Mouse (Mus musculus): ENCODE measurements around the gene Gm5678. TPM values are rescaled to one million over a fixed set of nuclear protein-coding genes. Genes with fewer than 3 reads are reported as not detected.
A peak's percentile ranks its signal among the peaks of the same experiment; 100 is the strongest.
"Not testable (repeated sequence)": the region's sequence is repeated elsewhere in the genome, so short reads cannot be mapped to it uniquely, and the experiment has no call there.

Gm5678 gene
- polyA plus RNA-seq, 1 experiment from 2014 or later, result not detected

DNA sequence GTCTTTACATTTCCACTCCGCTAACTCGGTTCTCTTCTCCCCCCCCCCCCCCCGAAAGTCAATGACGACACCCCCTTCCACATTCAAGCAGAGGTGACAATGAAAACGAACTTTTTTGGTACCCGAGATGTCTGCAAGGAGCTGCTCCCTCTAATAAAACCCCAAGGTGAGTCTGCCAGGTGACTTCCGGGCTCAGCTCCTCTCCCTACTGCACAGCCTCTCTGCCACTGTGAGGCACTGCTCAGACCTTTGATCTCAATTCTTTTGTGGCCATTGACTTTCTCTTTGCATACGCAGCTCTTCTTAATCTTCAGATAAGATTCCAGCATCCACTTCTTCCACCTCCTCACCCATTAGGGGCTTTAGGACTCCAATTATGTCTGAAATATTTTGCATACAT, 19.2 kb upstream of the Gm5678 start:
- no peak overlapping the region for H3K4me3 ChIP-seq (ENCODE audit: control insufficient read depth in 1 of 2, insufficient read depth in 1 of 2, low read depth in 1 of 2, low read length in 2 of 2)
- 65% methylated on average over 7 of the region's 8 CpGs for WGBS
- no peaks in the 10 kb centered on the region for H3K27me3 ChIP-seq (ENCODE audit: control insufficient read depth, insufficient read depth, low read length)

DNA sequence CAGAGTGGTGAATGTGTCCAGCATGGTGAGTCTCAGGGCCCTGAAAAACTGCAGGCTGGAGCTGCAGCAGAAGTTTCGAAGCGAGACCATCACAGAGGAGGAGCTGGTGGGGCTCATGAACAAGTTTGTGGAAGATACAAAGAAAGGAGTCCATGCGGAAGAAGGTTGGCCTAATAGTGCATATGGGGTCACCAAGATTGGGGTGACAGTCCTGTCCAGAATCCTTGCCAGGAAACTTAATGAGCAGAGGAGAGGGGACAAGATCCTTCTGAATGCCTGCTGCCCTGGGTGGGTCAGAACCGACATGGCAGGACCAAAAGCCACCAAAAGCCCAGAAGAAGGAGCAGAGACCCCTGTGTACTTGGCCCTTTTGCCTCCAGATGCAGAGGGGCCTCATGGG, 18.1 kb upstream of the Gm5678 start:
- no peak overlapping the region for H3K4me3 ChIP-seq (ENCODE audit: control insufficient read depth in 1 of 2, insufficient read depth in 1 of 2, low read depth in 1 of 2, low read length in 2 of 2)
- WGBS, result 95% methylated on average over 4 of the region's 4 CpGs
- H3K36me3 ChIP-seq (ENCODE audit: control insufficient read depth, insufficient read depth, low read length), result peaks cover 11% of the 10 kb centered on the region
- peaks cover 1 to 2% of the 10 kb centered on the region in 2 experiments; a peak in 3 of 4 replicates for H3K4me1 ChIP-seq (ENCODE audit: control insufficient read depth in 2 of 2, insufficient read depth in 2 of 2, low read length in 2 of 2)
- no peaks in the 10 kb centered on the region for H3K27me3 ChIP-seq (ENCODE audit: control insufficient read depth, insufficient read depth, low read length)
- H3K9me3 ChIP-seq (ENCODE audit: control insufficient read depth, low read length), result no peaks in the 10 kb centered on the region
- no peak for ATAC-seq (ENCODE audit: insufficient number of reproducible peaks, insufficient read depth, low FRiP score, low read depth)
- no peak overlapping the region for H3K9ac ChIP-seq (ENCODE audit: low read length)
- no peak overlapping the region for H3K27ac ChIP-seq (replicated peaks in 1 of 2; ENCODE audit: control insufficient read depth in 1 of 2, insufficient read depth in 1 of 2, low read depth in 2 of 2, low read length in 2 of 2)
- no peak overlapping the region for H3K4me2 ChIP-seq (ENCODE audit: low read length)

More for the DNA sequence above, 19.2 kb upstream of the Gm5678 start:
- no peak overlapping the region for H3K27ac ChIP-seq (replicated peaks in 1 of 2; ENCODE audit: control insufficient read depth in 1 of 2, insufficient read depth in 1 of 2, low read depth in 2 of 2, low read length in 2 of 2)
- ATAC-seq (ENCODE audit: insufficient number of reproducible peaks, insufficient read depth, low FRiP score, low read depth), result no peak
- H3K4me2 ChIP-seq (ENCODE audit: low read length), result peak overlapping the region; percentile 90
- H3K9me3 ChIP-seq (ENCODE audit: control insufficient read depth, low read length), result no peaks in the 10 kb centered on the region
- peaks cover 6 to 10% of the 10 kb centered on the region in 2 experiments for H3K4me1 ChIP-seq (ENCODE audit: control insufficient read depth in 2 of 2, insufficient read depth in 2 of 2, low read length in 2 of 2)
- H3K9ac ChIP-seq (ENCODE audit: low read length), result no peak overlapping the region
- H3K36me3 ChIP-seq (ENCODE audit: control insufficient read depth, insufficient read depth, low read length), result peaks cover 11% of the 10 kb centered on the region

DNA sequence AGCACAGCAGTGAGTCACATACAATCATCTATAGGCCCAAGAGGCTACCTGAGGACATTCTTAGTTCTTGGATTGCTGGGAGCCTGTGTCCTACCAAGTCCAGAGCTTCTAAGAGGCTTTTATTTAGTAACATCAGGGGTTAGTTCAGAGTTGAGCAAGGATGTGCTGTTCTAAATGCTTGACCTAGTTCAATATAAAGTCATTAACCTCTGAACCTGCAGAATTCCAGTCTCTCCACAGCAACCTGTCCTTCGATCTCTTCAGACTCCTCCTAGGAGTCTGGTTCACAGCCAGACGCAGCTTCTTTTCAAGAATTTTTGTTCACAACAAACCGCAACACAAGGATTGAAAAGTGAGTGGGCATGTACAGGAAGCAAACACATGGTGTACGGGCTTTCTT, 16.9 kb upstream of the Gm5678 start:
- Histone ChIP-seq H3K9ac (ENCODE audit: low read length) (no peak overlapping the region), H3K4me2 (ENCODE audit: low read length) (no peak overlapping the region), H3K9me3 (ENCODE audit: control insufficient read depth, low read length) (no peaks in the 10 kb centered on the region), H3K27me3 (ENCODE audit: control insufficient read depth, insufficient read depth, low read length) (no peaks in the 10 kb centered on the region), H3K4me1 (ENCODE audit: control insufficient read depth in 2 of 2, insufficient read depth in 2 of 2, low read length in 2 of 2) (0 out of 4 replicates have a peak, but pooled peaks cover 0 to 2% of the 10 kb centered on the region in 2 experiments), H3K36me3 (ENCODE audit: control insufficient read depth, insufficient read depth, low read length) (peaks cover 11% of the 10 kb centered on the region), H3K27ac (replicated peaks in 1 of 2; ENCODE audit: control insufficient read depth in 1 of 2, insufficient read depth in 1 of 2, low read depth in 2 of 2, low read length in 2 of 2) (no peak overlapping the region), H3K4me3 (ENCODE audit: control insufficient read depth in 1 of 2, insufficient read depth in 1 of 2, low read depth in 1 of 2, low read length in 2 of 2) (no peak overlapping the region)
- no peak for ATAC-seq (ENCODE audit: insufficient number of reproducible peaks, insufficient read depth, low FRiP score, low read depth)
- WGBS, result 95% methylated on average over 4 of the region's 4 CpGs

DNA sequence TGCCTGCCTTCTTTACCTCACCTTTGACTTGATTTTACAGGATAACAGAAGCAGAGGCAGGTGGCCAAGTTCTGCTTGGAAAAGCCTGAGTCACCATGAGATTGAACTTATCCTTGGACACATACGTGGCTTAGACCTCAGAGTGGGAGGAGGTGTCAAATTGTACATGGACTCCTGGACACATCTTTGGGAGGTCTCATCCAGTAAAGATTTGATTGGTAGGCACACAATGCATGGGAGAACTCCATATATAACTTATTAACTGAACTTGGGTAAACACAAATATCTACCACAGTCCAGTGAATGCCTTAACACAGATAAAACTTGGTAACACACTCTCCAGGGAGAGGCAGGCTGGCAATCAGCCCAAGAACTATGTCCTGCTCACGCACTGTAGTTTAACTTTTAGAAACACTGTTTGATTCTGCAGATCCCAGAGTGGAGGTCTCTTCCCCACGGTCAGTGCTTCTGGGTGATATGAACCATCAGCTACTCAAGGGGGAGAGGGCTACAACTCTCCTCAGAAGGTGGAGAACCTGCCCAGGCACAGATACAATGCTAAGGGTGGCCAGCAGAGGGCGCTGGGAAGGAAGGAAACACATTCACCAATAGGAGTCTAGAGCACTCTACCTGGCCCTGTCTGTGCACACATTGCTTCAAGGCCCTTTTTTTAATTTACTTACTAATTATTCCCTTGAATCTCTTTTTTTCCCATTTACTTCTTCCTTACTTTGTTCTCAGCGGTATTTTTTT, 12.6 kb upstream of the Gm5678 start:
- Histone ChIP-seq H3K9me3 (ENCODE audit: control insufficient read depth, low read length) (no peaks in the 10 kb centered on the region), H3K36me3 (ENCODE audit: control insufficient read depth, insufficient read depth, low read length) (peaks cover 8% of the 10 kb centered on the region), H3K27ac (replicated peaks in 1 of 2; ENCODE audit: control insufficient read depth in 1 of 2, insufficient read depth in 1 of 2, low read depth in 2 of 2, low read length in 2 of 2) (no peak overlapping the region), H3K4me3 (ENCODE audit: control insufficient read depth in 1 of 2, insufficient read depth in 1 of 2, low read depth in 1 of 2, low read length in 2 of 2) (no peak overlapping the region), H3K4me2 (ENCODE audit: low read length) (no peak overlapping the region), H3K27me3 (ENCODE audit: control insufficient read depth, insufficient read depth, low read length) (no peaks in the 10 kb centered on the region), H3K9ac (ENCODE audit: low read length) (no peak overlapping the region), H3K4me1 (ENCODE audit: control insufficient read depth in 2 of 2, insufficient read depth in 2 of 2, low read length in 2 of 2) (no peaks in the 10 kb centered on the region)
- no peak for ATAC-seq (ENCODE audit: insufficient number of reproducible peaks, insufficient read depth, low FRiP score, low read depth)
- WGBS, result 25% methylated on average over 5 of the region's 5 CpGs

DNA sequence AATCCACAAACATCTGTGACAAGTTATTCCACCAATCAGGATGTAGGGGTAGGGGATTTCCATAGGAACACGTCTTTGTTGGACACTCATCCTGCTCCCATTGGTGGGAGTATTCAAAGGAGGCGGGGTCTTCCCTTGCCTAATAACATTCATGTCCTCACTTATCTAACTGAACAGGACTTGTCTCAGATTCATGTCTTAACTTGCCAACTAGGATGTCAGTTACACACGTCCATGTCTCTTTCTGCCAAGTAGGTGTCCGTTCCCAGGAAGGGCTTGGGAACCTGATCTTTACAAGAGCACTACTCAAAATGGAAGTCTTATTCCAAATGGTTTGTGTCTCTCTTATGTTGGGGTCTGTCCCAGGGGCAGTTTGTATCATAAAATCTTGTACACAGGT, 4.1 kb upstream of the Gm5678 start:
- ATAC-seq (ENCODE audit: insufficient number of reproducible peaks, insufficient read depth, low FRiP score, low read depth); H3K9me3 ChIP-seq (ENCODE audit: control insufficient read depth, low read length): not testable (repeated sequence)

DNA sequence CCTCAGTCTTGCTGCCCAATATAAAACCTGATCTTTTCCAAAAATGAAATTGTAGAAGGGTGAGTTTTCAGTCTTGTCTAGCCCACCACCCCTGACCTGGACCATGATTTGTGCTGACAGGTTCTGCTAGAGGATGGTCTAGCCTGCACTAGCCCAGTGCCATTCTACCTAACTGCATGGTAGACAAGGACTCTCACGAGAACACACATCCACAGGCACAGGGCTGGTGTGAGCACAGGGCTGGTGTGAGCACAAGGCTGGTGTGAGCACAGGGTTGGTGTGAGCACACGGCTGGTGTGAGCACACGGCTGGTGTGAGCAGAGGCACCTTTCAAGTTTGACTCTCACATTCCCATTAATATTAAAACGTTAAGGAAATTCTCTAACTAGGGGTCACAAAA, 3.2 kb upstream of the Gm5678 start:
- Histone ChIP-seq H3K9ac (ENCODE audit: low read length) (no peak overlapping the region), H3K4me3 (ENCODE audit: control insufficient read depth in 1 of 2, insufficient read depth in 1 of 2, low read depth in 1 of 2, low read length in 2 of 2) (no peak overlapping the region), H3K4me1 (ENCODE audit: control insufficient read depth in 2 of 2, insufficient read depth in 2 of 2, low read length in 2 of 2) (no peaks in the 10 kb centered on the region), H3K36me3 (ENCODE audit: control insufficient read depth, insufficient read depth, low read length) (no peaks in the 10 kb centered on the region), H3K27ac (replicated peaks in 1 of 2; ENCODE audit: control insufficient read depth in 1 of 2, insufficient read depth in 1 of 2, low read depth in 2 of 2, low read length in 2 of 2) (no peak overlapping the region), H3K27me3 (ENCODE audit: control insufficient read depth, insufficient read depth, low read length) (no peaks in the 10 kb centered on the region), H3K4me2 (ENCODE audit: low read length) (no peak overlapping the region), H3K9me3 (ENCODE audit: control insufficient read depth, low read length) (no peaks in the 10 kb centered on the region)
- 77% methylated on average over 4 of the region's 4 CpGs for WGBS
- no peak for ATAC-seq (ENCODE audit: insufficient number of reproducible peaks, insufficient read depth, low FRiP score, low read depth)

More for the DNA sequence above, 4.1 kb upstream of the Gm5678 start:
- H3K27me3 ChIP-seq (ENCODE audit: control insufficient read depth, insufficient read depth, low read length); H3K4me1 ChIP-seq (ENCODE audit: control insufficient read depth in 2 of 2, insufficient read depth in 2 of 2, low read length in 2 of 2); H3K4me2 ChIP-seq (ENCODE audit: low read length); H3K4me3 ChIP-seq (ENCODE audit: control insufficient read depth in 1 of 2, insufficient read depth in 1 of 2, low read depth in 1 of 2, low read length in 2 of 2); H3K9ac ChIP-seq (ENCODE audit: low read length); H3K27ac ChIP-seq (replicated peaks in 1 of 2; ENCODE audit: control insufficient read depth in 1 of 2, insufficient read depth in 1 of 2, low read depth in 2 of 2, low read length in 2 of 2); H3K36me3 ChIP-seq (ENCODE audit: control insufficient read depth, insufficient read depth, low read length): not testable (repeated sequence)
- whole genome bisulfite sequencing, result 74% methylated on average over 4 of the region's 4 CpGs

DNA sequence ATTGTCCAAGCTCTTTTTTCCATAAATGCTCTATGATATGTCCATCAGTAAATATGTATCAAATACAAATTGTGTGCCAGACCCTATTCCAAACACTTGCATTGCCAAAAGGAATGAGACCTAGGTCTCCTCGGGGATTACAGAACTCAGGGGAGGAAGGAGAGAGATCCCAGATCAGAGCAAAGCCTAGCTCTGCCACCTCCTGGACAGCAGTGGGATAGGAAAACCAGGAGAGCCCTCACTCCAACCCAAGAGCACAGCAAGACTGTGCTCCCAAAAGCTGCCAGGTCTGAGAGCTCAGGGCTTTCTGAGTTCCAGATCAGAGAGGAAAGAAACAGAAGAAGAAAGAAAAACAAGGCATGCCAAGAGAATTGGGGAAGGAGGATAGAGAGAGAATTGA, 1.2 kb upstream of the Gm5678 start:
- no peaks in the 10 kb centered on the region for H3K27me3 ChIP-seq (ENCODE audit: control insufficient read depth, insufficient read depth, low read length)
- 6% methylated on average over 1 of the region's 1 CpGs for WGBS
- H3K4me3 ChIP-seq (ENCODE audit: control insufficient read depth in 1 of 2, insufficient read depth in 1 of 2, low read depth in 1 of 2, low read length in 2 of 2), result no peak overlapping the region
- ATAC-seq (ENCODE audit: insufficient number of reproducible peaks, insufficient read depth, low FRiP score, low read depth), result no peak
- no peak overlapping the region for H3K27ac ChIP-seq (replicated peaks in 1 of 2; ENCODE audit: control insufficient read depth in 1 of 2, insufficient read depth in 1 of 2, low read depth in 2 of 2, low read length in 2 of 2)
- H3K9me3 ChIP-seq (ENCODE audit: control insufficient read depth, low read length), result no peaks in the 10 kb centered on the region
- no peak overlapping the region for H3K9ac ChIP-seq (ENCODE audit: low read length)
- no peaks in the 10 kb centered on the region for H3K4me1 ChIP-seq (ENCODE audit: control insufficient read depth in 2 of 2, insufficient read depth in 2 of 2, low read length in 2 of 2)
- H3K36me3 ChIP-seq (ENCODE audit: control insufficient read depth, insufficient read depth, low read length), result no peaks in the 10 kb centered on the region
- no peak overlapping the region for H3K4me2 ChIP-seq (ENCODE audit: low read length)

DNA sequence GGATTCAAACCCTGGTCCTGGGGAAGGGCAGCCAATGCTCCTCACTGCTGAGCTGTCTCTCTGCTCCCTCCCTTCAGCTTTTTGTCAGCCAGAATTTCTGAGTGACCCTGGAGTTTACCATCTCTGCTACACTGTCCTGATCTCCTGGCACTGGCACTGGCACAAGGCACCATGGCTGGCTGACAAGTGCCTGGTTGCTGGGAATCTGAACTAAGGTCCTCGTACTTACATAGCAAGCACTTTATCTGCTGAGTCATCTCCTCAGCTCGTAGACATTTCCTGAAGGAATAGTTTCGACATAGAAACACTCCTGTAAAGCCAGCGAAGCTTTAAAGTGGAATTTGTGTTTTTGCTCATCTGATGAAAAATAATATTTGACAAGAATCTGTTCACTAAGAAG, 16.1 kb downstream of the Gm5678 start:
- H3K4me1 ChIP-seq (ENCODE audit: control insufficient read depth in 2 of 2, insufficient read depth in 2 of 2, low read length in 2 of 2), result no peaks in the 10 kb centered on the region
- H3K4me3 ChIP-seq (ENCODE audit: control insufficient read depth in 1 of 2, insufficient read depth in 1 of 2, low read depth in 1 of 2, low read length in 2 of 2), result no peak overlapping the region
- no peak overlapping the region for H3K4me2 ChIP-seq (ENCODE audit: low read length)
- no peaks in the 10 kb centered on the region for H3K36me3 ChIP-seq (ENCODE audit: control insufficient read depth, insufficient read depth, low read length)
- ATAC-seq (ENCODE audit: insufficient number of reproducible peaks, insufficient read depth, low FRiP score, low read depth), result no peak
- WGBS, result 41% methylated on average over 4 of the region's 4 CpGs
- H3K27ac ChIP-seq (replicated peaks in 1 of 2; ENCODE audit: control insufficient read depth in 1 of 2, insufficient read depth in 1 of 2, low read depth in 2 of 2, low read length in 2 of 2), result no peak overlapping the region
- no peaks in the 10 kb centered on the region for H3K9me3 ChIP-seq (ENCODE audit: control insufficient read depth, low read length)
- H3K9ac ChIP-seq (ENCODE audit: low read length), result no peak overlapping the region
- no peaks in the 10 kb centered on the region for H3K27me3 ChIP-seq (ENCODE audit: control insufficient read depth, insufficient read depth, low read length)
